Comparison of ENCODE assay signal across 1 mouse cellular context in genomic region chr9:123275373-123275772, GRCm38 (mm10).
A peak's percentile ranks its signal among the peaks of the same experiment; 100 is the strongest.
TF ChIP-seq lines count a peak whose summit lies in the region.

No protein-coding gene starts in this region.

TF ChIP-seq in MEL, 35 proteins besides CTCF, POLR2A, EP300 and RAD21 (continued from another document):
- TF ChIP-seq ETS1 (IDR thresholded peaks at IDR 0.05; ENCODE audit: low read depth, low read length) (peak; percentile 82), USF1 (IDR thresholded peaks at IDR 0.05; ENCODE audit: low read depth, low read length) (no peak), TCF12 (IDR thresholded peaks at IDR 0.05; ENCODE audit: low read depth, low read length) (peak; percentile 93), SIN3A (IDR thresholded peaks at IDR 0.05; ENCODE audit: low read length) (peak; percentile 32), RCOR1 (IDR thresholded peaks at IDR 0.05; ENCODE audit: low read depth, low read length) (no peak; the same call in 1 of the 2 replicates), ZNF384 (IDR thresholded peaks at IDR 0.05; ENCODE audit: low read depth, low read length) (no peak; the same call in 1 of the 2 replicates)
